In the genomic region with DNA sequence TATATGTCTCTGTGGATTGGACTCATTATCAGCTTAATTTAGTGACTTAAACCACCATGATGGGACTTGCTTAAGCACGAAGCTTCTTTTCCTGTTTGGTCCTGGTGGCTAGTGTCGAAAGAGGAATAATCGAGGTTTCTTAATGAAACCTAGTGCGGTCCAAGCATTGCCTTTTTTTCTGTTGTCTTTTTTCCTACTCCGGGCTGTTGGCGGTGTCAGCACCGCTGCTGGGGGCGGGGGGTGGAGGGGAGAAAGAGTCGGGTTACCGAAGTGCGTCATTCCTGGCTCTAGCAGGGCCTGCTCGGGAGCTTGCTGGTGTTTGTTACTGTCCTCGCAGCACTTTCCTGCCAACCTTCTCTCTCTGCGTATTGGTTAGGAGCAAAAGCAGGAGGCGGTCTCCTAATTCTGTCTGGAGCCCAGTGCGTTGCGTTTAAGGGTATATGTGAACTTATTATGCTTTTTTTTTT, we compare ENCODE assay signal across 8 mouse cellular contexts. TPM values are rescaled to one million over a fixed set of nuclear protein-coding genes. Genes with fewer than 3 reads are reported as not detected.
DNase-seq lines count a peak whose midpoint lies in the region; ATAC-seq lines count a peak whose summit lies in the region.

No protein-coding gene starts in this region.

- peak overlapping the region; percentile 82 for H3K9ac ChIP-seq in heart, embryonic 14.5 days (ENCODE audit: low read length)
- peak overlapping the region; percentile 93 for H3K9ac ChIP-seq in liver, embryonic 15.5 days
- H3K9ac ChIP-seq in neural tube, embryonic 12.5 days = peak overlapping the region; percentile 51

- H3K4me3 ChIP-seq in brown adipose tissue, adult 24 weeks (ENCODE audit: insufficient read depth, low read depth, low read length) = peak overlapping the region; percentile 93
- H3K4me3 ChIP-seq in forebrain, embryonic 10.5 days = peak overlapping the region; percentile 69
- H3K4me3 ChIP-seq in heart, embryonic 14.5 days (ENCODE audit: control insufficient read depth in 1 of 2, insufficient read depth in 1 of 2, low read depth in 1 of 2, low read length in 2 of 2) = peak overlapping the region; percentile 63 to 86
- H3K4me3 ChIP-seq in liver, embryonic 15.5 days (replicated peaks) = peak overlapping the region; percentile 75
- peak overlapping the region; percentile 54 for H3K4me3 ChIP-seq in neural tube, embryonic 12.5 days

- H3K27me3 ChIP-seq in forebrain, embryonic 10.5 days (ENCODE audit: poor library complexity, severe bottlenecking) = no peaks in the 10 kb centered on the region
- no peaks in the 10 kb centered on the region for H3K27me3 ChIP-seq in heart, embryonic 14.5 days (ENCODE audit: control insufficient read depth, insufficient read depth, low read length)
- no peaks in the 10 kb centered on the region for H3K27me3 ChIP-seq in liver, embryonic 15.5 days
- H3K27me3 ChIP-seq in neural tube, embryonic 12.5 days (replicated peaks) = no peaks in the 10 kb centered on the region

- peak; percentile 70 for DNase-seq in forebrain, embryonic 10.5 days (ENCODE audit: extremely low spot score, low spot score)
- peak; percentile 90 for DNase-seq in kidney, postnatal 14 days
- DNase-seq in telencephalon, adult 2 months (ENCODE audit: low read depth, low spot score) = peak; percentile 76

- H3K4me2 ChIP-seq in heart, embryonic 14.5 days (ENCODE audit: low read length) = peak overlapping the region; percentile 74
- H3K4me2 ChIP-seq in liver, embryonic 15.5 days = peak overlapping the region; percentile 65
- peak overlapping the region; percentile 57 for H3K4me2 ChIP-seq in neural tube, embryonic 12.5 days (replicated peaks)

- peak overlapping the region; percentile 93 for H3K27ac ChIP-seq in brown adipose tissue, adult 24 weeks (replicated peaks; ENCODE audit: low read depth, low read length)
- peak overlapping the region; percentile 99 for H3K27ac ChIP-seq in forebrain, embryonic 10.5 days
- H3K27ac ChIP-seq in heart, embryonic 14.5 days (replicated peaks in 1 of 2; ENCODE audit: control insufficient read depth in 1 of 2, insufficient read depth in 1 of 2, low read depth in 2 of 2, low read length in 2 of 2) = peak overlapping the region; percentile 97 to 100
- H3K27ac ChIP-seq in liver, embryonic 15.5 days (replicated peaks) = peak overlapping the region; percentile 94
- 0 out of 2 replicates have a peak overlapping the region, but pooled peaks have one; percentile 32 for H3K27ac ChIP-seq in neural tube, embryonic 12.5 days

- H3K36me3 ChIP-seq in forebrain, embryonic 10.5 days (replicated peaks) = no peaks in the 10 kb centered on the region
- H3K36me3 ChIP-seq in heart, embryonic 14.5 days (ENCODE audit: control insufficient read depth, insufficient read depth, low read length) = no peaks in the 10 kb centered on the region
- no peaks in the 10 kb centered on the region for H3K36me3 ChIP-seq in liver, embryonic 15.5 days (replicated peaks)
- no peaks in the 10 kb centered on the region for H3K36me3 ChIP-seq in neural tube, embryonic 12.5 days

- no peaks in the 10 kb centered on the region; the same call in 1 of the 2 replicates for H3K4me1 ChIP-seq in brown adipose tissue, adult 24 weeks (ENCODE audit: control insufficient read depth, insufficient read depth, insufficient read length, low read length)
- peaks cover 18% of the 10 kb centered on the region for H3K4me1 ChIP-seq in forebrain, embryonic 10.5 days
- peaks cover 2 to 8% of the 10 kb centered on the region in 2 experiments; a peak in 3 of 4 replicates for H3K4me1 ChIP-seq in heart, embryonic 14.5 days (ENCODE audit: control insufficient read depth in 2 of 2, insufficient read depth in 2 of 2, low read length in 2 of 2)
- peaks cover 8% of the 10 kb centered on the region; the same call in 1 of the 2 replicates for H3K4me1 ChIP-seq in liver, embryonic 15.5 days (replicated peaks)
- no peaks in the 10 kb centered on the region for H3K4me1 ChIP-seq in neural tube, embryonic 12.5 days

- H3K9me3 ChIP-seq in forebrain, embryonic 10.5 days = 0 out of 2 replicates have a peak, but pooled peaks cover 3% of the 10 kb centered on the region
- H3K9me3 ChIP-seq in heart, embryonic 14.5 days (ENCODE audit: control insufficient read depth, low read length) = no peaks in the 10 kb centered on the region
- no peaks in the 10 kb centered on the region for H3K9me3 ChIP-seq in liver, embryonic 15.5 days (replicated peaks)
- H3K9me3 ChIP-seq in neural tube, embryonic 12.5 days = no peaks in the 10 kb centered on the region

- 24% methylated on average over 17 of the region's 17 CpGs for WGBS in forebrain, embryonic 10.5 days
- WGBS in heart, embryonic 14.5 days = 11% methylated on average over 17 of the region's 17 CpGs
- whole genome bisulfite sequencing in liver, embryonic 15.5 days (ENCODE audit: insufficient replicate concordance) = 16% methylated on average over 17 of the region's 17 CpGs
- WGBS in neural tube, embryonic 12.5 days = 22% methylated on average over 17 of the region's 17 CpGs

- peak; percentile 61 for ATAC-seq in CD4-positive, CD25-positive, alpha-beta regulatory T cell, adult 4 months
- ATAC-seq in heart, embryonic 14.5 days (ENCODE audit: insufficient number of reproducible peaks, insufficient read depth, low FRiP score, low read depth) = peak; percentile 57
- ATAC-seq in liver, embryonic 15.5 days (ENCODE audit: insufficient read depth) = peak; percentile 47
- ATAC-seq in neural tube, embryonic 12.5 days (ENCODE audit: low FRiP score, low read depth) = peak; percentile 25; the same call in 1 of the 2 replicates

RNA-seq across cellular contexts. Expression of a gene that starts 2.8 kb away (rescaled TPM):
- 10 to 100 TPM; 86.9 to 92.7 TPM for polyA plus RNA-seq in CD4-positive, CD25-positive, alpha-beta regulatory T cell, adult 4 months (2017; shearing (Covaris generic))
- polyA plus RNA-seq in brown adipose tissue, adult 24 weeks (2012; ENCODE audit: insufficient read depth, insufficient read length, missing spikeins) = 29.4 and 33.5 TPM in 2 replicates
- 51.3 and 52.3 TPM in 2 replicates for polyA plus RNA-seq in forebrain, embryonic 10.5 days (2016; fragmentation: Nextera tagmentation; extraction: Ambion mirVana)
- polyA plus RNA-seq in heart, embryonic 14.5 days (2014; fragmentation: Nextera tagmentation; extraction: Ambion mirVana) = 39.4 and 42.9 TPM in 2 replicates
- polyA plus RNA-seq in liver, embryonic 15.5 days (2015; fragmentation: Nextera tagmentation; extraction: Ambion mirVana) = 23.2 and 25.7 TPM in 2 replicates
- polyA plus RNA-seq in neural tube, embryonic 12.5 days (2016; fragmentation: Nextera tagmentation; extraction: Ambion mirVana) = 36.9 and 37.5 TPM in 2 replicates

Comparison
In these comparisons a context has a peak if more than half of its experiments do, and no peak if none do; other contexts are left out.
1. Peak in every context shown above with its lines: DNase-seq, ATAC-seq, H3K4me3 ChIP-seq and H3K27ac ChIP-seq.
2. H3K27ac ChIP-seq: peak in every context shown above with its lines; median percentile 99 in forebrain, embryonic 10.5 days; 98 in heart, embryonic 14.5 days; 94 in liver, embryonic 15.5 days; 93 in brown adipose tissue, adult 24 weeks; 32 in neural tube, embryonic 12.5 days.